Mouse (Mus musculus): ENCODE measurements at regions not wholly inside any gene's neighbourhood (a gene's known extent, or its start where the extent isn't known, plus 50 kb on each side); places are given as distances from the start of the nearest gene placed in this dataset.

GRCm38 (mm10) chr13:59228059-59228830 lies 356.8 kb downstream of the Agtpbp1 start:
- no peak for DNase-seq (ENCODE audit: low read depth, low spot score)

- DNase-seq (ENCODE audit: low read depth, low spot score): no peak
Measured at GRCm38 (mm10) chr13:59227523-59228058, 357.4 kb downstream of the Agtpbp1 start.

GRCm38 (mm10) chr13:59220587-59220986 lies 364.4 kb downstream of the Agtpbp1 start:
- no peak for DNase-seq (ENCODE audit: low read depth, low spot score)

GRCm38 (mm10) chr13:59220156-59220555 lies 364.9 kb downstream of the Agtpbp1 start:
- DNase-seq (ENCODE audit: low read depth, low spot score): peak; percentile 71

GRCm38 (mm10) chr13:59216686-59217298 lies 368.2 kb downstream of the Agtpbp1 start:
- no peak for DNase-seq (ENCODE audit: low read depth, low spot score)

GRCm38 (mm10) chr13:59212296-59212701 lies 372.7 kb downstream of the Agtpbp1 start:
- no peak for DNase-seq (ENCODE audit: low read depth, low spot score)

GRCm38 (mm10) chr13:59210828-59211227 lies 374.2 kb downstream of the Agtpbp1 start:
- peak; percentile 28 for DNase-seq (ENCODE audit: low read depth, low spot score)

GRCm38 (mm10) chr13:59206186-59206585 lies 378.8 kb downstream of the Agtpbp1 start:
- no peak for DNase-seq (ENCODE audit: low read depth, low spot score)

- no peak for DNase-seq (ENCODE audit: low read depth, low spot score)
Measured at GRCm38 (mm10) chr13:59204506-59204905, 380.5 kb downstream of the Agtpbp1 start.

GRCm38 (mm10) chr13:59196311-59196710 lies 388.7 kb downstream of the Agtpbp1 start:
- DNase-seq (ENCODE audit: low read depth, low spot score): no peak

- no peak for DNase-seq (ENCODE audit: low read depth, low spot score)
Measured at GRCm38 (mm10) chr13:59188431-59188830, 382.1 kb downstream of the Ntrk2 start.
